Mouse (Mus musculus): ENCODE data around the gene Fam69b. TPM values are rescaled to one million over a fixed set of nuclear protein-coding genes. Genes with fewer than 3 reads are reported as not detected.
A peak's percentile ranks its signal among the peaks of the same experiment; 100 is the strongest.

Fam69b gene
- total RNA-seq, 2 experiments from 2014 or later = 9.3 to 11.1 TPM

GRCm38 (mm10) chr2:26596898-26597297 is 31.4 kb upstream of the Fam69b start:
- ATAC-seq (replicated peaks; ENCODE audit: poor library complexity, severe bottlenecking) = no peak

- peak; percentile 72 for ATAC-seq (replicated peaks; ENCODE audit: poor library complexity, severe bottlenecking)
Measured at GRCm38 (mm10) chr2:26597810-26598209, 30.4 kb upstream of the Fam69b start.

DNA sequence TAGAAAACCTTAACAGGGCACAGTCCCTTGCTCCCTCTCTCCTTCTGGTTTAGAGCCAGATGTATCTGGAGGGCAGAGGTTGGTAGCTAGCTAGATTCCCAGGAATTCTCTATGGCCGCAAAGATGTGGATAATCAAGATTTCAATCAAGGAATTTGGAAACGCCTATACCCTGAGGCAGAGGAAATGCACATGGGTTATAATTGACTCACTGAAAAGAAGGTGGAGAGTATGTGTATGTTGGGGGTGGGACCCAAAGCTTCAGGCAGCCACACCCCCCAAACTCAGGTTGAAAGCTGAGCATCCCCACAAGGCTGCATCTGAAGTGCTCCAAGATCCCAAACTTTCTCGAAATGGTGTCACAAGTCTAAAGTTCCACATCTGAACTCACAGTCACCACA is 29.8 kb upstream of the Fam69b start:
- no peak for ATAC-seq (replicated peaks; ENCODE audit: poor library complexity, severe bottlenecking)

- ATAC-seq (replicated peaks; ENCODE audit: poor library complexity, severe bottlenecking) = no peak
Measured at GRCm38 (mm10) chr2:26599965-26600364, 28.3 kb upstream of the Fam69b start.

DNA sequence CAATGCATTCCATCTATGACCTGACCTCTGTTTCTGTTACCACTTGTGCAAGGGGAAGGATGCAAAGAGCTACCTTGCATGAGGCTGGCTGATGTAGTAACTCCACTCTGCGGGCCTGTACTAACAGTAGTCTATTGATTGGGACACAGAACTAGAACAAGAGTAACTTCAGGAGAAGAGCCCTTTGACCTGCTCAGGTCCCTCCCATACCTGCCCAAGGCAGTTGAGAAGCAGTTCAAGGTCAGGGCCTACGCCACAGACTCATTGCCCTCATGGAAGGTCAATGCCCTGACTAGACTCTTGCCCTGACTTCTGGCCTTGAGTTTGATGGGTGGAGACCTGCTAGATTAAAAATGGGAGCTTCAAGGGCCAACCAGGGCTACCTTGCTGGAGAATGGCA is 27.6 kb upstream of the Fam69b start:
- no peak for ATAC-seq (replicated peaks; ENCODE audit: poor library complexity, severe bottlenecking)

DNA sequence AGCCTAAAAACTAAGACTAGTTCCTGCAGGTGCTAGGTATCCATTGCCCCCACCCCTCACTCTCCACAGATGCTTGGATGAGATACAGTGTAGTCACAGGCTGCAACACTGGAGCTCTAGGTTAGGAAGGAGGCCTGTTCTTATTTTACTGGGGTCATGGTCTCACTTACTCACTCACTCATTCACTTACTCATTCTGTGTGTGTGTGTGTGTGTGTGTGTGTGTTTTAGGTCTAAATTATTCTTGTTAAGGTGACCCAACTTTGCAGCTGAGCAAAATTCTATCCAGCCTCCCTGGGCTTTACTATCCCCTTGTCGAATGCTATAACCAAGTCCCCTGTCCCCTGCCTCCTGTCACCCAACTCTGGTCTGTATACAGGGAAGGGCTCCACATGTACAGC is 26.7 kb upstream of the Fam69b start:
- ATAC-seq (replicated peaks; ENCODE audit: poor library complexity, severe bottlenecking) = no peak

DNA sequence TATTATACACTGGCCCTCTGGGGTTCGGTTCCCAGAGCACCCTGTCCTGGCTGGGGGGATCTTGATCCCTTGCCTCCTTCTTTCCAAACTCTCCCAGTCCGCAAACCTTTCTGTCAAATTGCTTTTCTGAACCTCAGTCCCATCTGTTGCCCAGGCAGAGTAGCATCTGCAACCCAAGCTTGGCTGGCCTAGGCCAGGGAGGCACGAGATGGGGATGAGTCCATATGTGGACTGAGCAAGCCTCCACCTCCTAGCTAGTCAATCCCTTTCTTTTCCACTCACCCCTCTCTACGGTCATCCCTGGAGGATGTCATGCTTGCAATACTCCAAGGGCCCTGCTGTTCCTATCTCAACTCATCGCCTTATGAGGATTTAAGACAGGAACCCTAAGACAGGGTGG is 25.6 kb upstream of the Fam69b start:
- no peak for ATAC-seq (replicated peaks; ENCODE audit: poor library complexity, severe bottlenecking)

DNA sequence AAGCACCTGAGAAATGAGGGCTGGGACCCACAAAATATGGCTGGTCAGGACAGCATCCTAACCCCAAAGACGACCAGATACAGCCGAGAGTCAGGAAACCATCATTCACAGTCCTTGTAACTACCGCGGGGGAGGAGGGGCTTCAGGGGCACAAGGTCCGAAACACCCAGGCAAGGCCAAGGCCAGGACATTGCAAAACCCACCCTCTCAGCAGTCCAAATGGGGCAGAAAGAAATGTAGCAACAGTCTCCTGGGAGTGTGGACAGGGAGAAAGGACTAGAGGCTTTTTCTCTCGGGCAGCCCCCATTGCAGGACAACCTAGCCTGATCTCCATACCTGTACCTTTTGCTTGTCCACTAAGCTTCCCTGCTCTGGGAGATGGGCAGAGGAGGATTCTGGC is 25.1 kb upstream of the Fam69b start:
- peak; percentile 13 for ATAC-seq (replicated peaks; ENCODE audit: poor library complexity, severe bottlenecking)

DNA sequence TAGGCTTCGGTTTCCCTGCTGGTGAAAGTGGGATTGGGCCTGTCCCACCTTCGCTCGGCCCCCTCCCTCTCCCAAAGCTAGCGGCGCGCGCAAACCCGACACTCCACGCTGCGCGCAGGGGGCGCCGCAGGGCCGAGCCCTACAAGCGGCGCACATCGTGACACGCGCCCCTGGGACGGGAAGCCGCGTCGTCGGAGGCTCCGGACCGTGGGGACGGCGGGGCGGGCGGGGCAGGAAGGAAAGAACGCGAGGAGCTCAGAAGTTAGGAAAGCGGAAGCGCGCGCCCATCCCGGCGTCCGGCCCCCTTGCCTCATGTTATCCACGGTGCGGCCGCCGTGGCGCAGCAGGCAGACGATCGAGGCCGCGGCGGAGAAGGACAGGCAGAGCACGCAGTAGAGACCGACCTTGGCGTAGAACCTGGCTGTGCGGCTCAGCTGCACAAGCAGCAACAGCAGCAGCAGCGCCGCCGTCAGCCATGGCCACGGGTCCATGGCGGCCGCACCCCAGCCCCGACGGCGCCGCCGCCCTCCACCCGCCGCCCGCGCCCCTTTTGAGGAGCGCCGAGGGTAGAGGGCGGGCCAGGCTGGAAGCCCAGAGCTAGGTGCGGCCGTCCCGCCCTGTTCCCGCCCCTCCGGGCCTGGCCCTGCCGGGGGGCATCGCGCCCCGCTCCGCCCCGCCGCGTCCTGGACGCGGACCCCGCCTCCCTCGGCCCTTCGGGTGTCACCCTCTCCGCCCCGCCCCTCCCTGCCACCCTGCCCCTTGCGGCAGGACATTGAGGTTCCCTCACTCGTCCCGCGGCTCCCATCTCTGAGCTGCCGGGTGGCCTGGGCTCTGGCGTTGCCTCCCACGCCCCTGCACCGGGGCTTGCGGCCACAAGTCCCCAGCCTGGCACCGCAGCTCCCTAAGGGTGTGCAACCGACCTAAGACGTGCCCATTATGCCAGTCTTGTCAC is 24.3 kb upstream of the Fam69b start, which contains the start of gene Agpat2:
Agpat2 (minus strand) TSS at position 698 of the 952 bp plus-strand sequence.
- peak; percentile 66 for ATAC-seq (replicated peaks; ENCODE audit: poor library complexity, severe bottlenecking)

DNA sequence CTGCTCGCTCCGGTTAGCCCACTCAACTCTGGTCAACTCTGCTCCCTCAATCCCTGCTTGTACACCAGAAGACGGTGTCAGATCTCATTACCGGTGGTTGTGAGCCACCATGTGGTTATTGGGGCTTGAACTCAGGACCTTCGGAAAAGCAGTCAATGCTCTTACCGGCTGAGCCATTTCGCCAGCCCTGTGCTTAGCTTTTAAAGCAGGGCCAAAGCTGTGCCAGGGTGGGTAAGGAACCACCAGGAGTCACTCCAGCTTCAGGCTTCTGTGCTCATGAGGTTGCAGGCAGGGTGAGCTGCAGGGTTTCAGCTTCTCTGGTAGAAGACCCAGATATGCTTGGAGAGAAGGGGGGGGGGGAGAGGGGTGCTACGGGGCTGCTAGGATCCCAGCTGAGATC is 22.9 kb upstream of the Fam69b start:
- ATAC-seq (replicated peaks; ENCODE audit: poor library complexity, severe bottlenecking) = no peak

DNA sequence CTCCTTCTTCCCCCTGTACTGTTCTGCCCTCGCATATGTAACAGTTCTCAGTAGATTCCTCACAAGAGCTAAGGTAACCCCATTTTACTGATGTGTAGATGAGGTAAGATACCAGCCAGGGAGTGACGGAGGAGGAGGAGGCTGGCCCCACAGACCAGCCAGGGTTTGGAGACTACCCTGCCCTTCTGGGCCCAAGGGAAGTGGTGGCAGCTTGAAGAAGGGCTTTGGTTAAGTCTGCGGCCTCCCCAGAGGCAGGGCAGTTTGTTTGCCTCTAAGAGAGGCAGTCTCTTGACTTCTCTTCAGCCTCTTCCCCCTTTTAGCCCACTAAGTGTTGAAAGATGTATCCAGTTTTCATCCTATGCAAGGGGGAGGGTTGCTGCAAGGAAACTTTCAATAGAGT is 21.7 kb upstream of the Fam69b start:
- ATAC-seq (replicated peaks; ENCODE audit: poor library complexity, severe bottlenecking) = peak; percentile 15

- ATAC-seq (replicated peaks; ENCODE audit: poor library complexity, severe bottlenecking) = no peak
Measured at GRCm38 (mm10) chr2:26607056-26607910, 21.0 kb upstream of the Fam69b start.

DNA sequence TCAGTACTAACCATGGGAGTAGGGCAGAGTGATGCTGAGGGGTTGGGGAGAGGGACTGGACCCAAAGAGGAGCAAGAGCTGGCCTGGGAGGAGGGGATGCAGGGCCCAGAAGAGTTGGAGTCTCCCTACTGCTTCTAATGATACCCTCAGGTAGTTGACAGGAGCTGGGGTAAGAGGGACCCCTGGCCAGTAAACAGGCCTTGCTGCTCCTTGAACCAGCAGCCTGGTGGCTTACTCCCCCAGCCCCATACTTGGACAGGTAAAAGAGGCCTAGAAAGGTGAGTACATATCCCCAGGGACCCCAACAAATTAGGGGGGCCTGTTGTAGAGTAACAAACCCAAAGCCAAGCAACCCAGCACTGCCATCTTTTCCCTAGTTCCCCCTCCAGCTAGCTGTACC is 19.5 kb upstream of the Fam69b start:
- no peak for ATAC-seq (replicated peaks; ENCODE audit: poor library complexity, severe bottlenecking)

GRCm38 (mm10) chr2:26609261-26609661 is 19.0 kb upstream of the Fam69b start:
- no peak for ATAC-seq (replicated peaks; ENCODE audit: poor library complexity, severe bottlenecking)

- ATAC-seq (replicated peaks; ENCODE audit: poor library complexity, severe bottlenecking) = no peak
Measured at GRCm38 (mm10) chr2:26610526-26610925, 17.7 kb upstream of the Fam69b start.

DNA sequence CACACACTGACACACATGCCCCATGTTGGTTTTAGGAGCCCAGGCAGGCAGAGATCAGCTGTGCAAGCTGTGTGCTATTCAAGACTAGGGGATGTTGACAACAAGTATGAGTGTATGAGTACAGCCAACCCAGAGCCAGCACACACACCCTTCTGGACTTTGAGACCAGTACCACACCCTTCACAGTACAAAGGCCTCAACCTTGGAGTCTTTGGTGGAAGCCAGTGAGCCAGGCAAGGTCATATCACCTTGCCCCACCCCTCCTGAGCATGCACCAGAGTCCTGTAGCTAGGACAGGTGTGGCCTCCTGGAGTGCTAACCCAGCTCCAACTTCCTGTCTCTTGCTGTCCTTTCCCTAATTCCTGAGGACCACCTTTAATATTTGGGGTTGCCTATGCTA is 17.2 kb upstream of the Fam69b start:
- ATAC-seq (replicated peaks; ENCODE audit: poor library complexity, severe bottlenecking) = no peak

DNA sequence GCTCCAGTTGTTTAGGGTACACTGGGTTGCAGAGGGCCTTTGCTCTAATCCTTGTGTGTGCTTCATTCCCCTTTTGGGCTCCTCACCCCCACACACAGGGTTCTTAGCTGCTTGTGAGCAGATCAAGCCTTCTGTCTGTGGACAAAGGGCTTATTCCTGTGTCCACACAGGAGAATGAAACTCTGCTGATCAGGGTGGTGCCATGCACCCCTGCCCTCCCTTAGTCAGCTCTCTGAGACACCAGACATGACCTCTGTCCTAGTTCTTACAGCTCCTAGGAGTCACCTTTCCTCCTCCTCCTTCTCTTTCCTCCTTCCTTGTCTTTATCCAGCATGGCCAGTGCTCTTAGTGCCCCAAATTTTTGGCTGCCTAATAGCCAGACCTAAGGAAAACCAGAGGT is 16.4 kb upstream of the Fam69b start:
- no peak for ATAC-seq (replicated peaks; ENCODE audit: poor library complexity, severe bottlenecking)

DNA sequence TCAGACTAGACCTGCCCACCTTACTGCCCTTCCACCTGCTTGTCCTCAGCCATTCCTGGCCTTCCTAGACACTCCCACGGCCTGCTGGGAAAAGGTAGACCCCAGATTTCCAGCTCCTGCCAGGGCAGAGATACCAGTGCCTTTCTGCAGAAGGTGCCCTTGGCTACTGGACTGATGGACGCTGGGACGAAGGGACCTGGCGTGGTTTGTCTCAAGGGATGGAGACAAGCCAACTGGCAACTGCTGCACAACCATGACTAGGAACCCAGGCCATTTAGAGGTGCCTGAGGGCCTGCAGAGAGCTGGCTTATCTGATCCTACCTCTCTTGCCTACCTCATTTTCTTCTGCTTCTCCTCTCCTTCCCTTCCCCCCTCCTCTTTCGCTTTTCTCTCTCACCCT is 13.4 kb upstream of the Fam69b start:
- ATAC-seq (replicated peaks; ENCODE audit: poor library complexity, severe bottlenecking) = no peak

DNA sequence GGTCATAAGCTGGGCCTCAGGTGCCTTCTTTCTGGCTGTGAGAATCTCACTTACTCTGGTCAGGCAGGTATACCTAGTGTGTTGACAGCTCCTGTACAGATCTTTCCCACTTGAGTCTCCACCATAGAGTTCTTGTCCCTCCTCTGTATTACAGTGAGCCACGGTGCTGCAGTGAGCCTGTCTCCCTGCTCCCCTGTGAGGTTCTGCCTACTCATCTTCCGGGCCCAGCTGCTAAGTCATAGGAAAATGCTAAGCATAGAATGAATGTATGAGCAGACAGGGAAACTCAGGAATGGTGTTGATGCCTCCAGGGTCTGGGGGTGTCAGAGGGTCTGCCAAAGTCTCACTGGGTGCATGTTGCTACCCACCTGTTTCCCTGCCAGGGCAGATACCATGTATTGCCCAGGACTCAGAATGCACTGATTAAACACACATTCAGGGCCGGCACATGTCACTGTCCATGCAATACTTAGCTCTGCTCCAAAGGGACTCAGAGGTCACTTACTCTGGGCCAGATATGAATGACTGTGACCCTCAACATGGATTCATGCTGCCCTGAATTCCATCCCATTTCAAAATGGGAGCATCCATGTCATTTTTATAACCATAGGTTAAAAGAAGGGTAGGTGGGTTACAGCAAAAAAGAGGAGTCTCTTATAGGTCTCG is 12.7 kb upstream of the Fam69b start:
- no peak for ATAC-seq (replicated peaks; ENCODE audit: poor library complexity, severe bottlenecking)

DNA sequence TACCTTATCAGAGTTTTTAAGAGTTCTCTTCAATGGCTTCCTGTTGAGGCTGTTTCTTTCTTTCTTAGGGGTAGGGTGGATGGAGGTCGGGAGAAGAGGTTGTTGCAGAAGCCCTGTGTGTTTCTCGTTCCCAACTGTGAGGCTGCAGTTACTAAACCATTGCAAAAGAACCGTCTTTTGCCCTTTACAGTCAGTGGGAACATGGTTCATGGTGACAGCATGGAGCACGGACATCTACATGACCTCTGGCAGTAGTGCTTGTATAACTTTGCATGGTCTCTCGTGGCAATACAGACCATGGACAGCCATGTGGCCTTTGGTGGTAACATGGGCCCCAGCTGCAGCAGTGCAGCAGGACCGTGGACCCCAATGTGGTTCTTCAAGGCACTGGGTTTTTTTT is 10.9 kb upstream of the Fam69b start:
- ATAC-seq (replicated peaks; ENCODE audit: poor library complexity, severe bottlenecking) = no peak

DNA sequence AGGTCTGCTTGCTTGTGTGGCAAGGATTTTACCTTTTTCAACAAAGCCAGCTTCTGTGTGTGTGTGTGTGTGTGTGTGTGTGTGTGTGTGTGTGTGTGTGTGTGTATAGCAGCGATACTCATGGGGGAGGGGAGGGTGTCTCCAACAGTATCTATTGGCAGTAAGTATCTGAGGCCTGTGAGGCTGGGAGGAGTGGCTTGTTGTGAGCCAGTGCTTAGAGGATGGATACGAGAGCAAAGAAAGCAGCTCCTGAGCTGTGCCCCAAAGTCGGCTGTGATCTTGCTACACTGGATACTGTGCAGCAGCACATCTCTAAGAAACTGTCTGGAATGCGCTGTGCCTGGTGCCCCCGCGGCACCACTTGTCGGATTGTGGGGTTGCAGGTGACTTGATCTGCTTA is 10.3 kb upstream of the Fam69b start:
- no peak for ATAC-seq (replicated peaks; ENCODE audit: poor library complexity, severe bottlenecking)

All from granulocyte monocyte progenitor cell, adult 5-6 weeks (primary cell).